ENCODE assay signal across 8 mouse cellular contexts in the genomic region with DNA sequence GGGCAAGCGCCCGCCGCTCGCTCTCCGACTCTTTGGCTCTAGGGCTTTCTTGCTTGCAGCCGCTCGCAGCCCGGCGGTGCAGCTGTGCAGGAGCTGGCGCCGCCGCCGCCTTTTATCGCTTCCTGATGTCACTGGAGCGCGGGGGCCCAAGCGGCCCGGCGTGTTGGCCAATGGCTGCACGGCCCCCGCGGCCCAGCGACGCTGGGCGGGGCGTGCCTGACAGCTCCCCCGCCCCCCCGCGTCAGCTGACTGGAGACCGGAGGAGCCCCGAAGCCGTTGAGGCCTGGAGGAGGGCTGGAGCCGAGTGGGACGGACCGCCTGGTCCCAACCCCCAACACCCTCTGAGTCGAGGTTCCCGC. TPM values are rescaled to one million over a fixed set of nuclear protein-coding genes. Genes with fewer than 3 reads are reported as not detected.
DNase-seq lines count a peak whose midpoint lies in the region; ATAC-seq and TF ChIP-seq lines count a peak whose summit lies in the region.

A gene (minus strand): TSS at position 86 of the 359 bp plus-strand sequence.

- peaks cover 55% of the 10 kb centered on the region for H3K27me3 ChIP-seq in intestine, postnatal 0 days (replicated peaks; ENCODE audit: control insufficient read depth, insufficient read depth, low read length)

- ATAC-seq in granulocyte monocyte progenitor cell, adult 5-6 weeks (replicated peaks; ENCODE audit: poor library complexity, severe bottlenecking), result peak; percentile 67
- ATAC-seq in intestine, postnatal 0 days, result peak; percentile 93

- peak within 1 kb of the TSS; percentile 72 for H3K4me3 ChIP-seq in intestine, postnatal 0 days (ENCODE audit: low read depth, low read length)

- 0% methylated on average over 37 of the region's 37 CpGs for WGBS in intestine, postnatal 0 days

- peaks cover 12% of the 10 kb centered on the region; the same call in 1 of the 2 replicates for H3K36me3 ChIP-seq in intestine, postnatal 0 days (ENCODE audit: control insufficient read depth, insufficient read depth)

- intact Hi-C loops in left cerebral cortex, postnatal 36 days (cut with DNase I), result loop anchor here (5.0 kb wide), 4 partner anchors 305 to 1455 kb away; no protein-coding TSS in a partner anchor

- peak within 1 kb of the TSS; percentile 79 for H3K9ac ChIP-seq in intestine, postnatal 0 days (ENCODE audit: low read depth, low read length)

- DNase-seq in adrenal gland, postnatal 14 days, result peak; percentile 97
- DNase-seq in embryo, embryonic 11.5 days (ENCODE audit: low read depth, low spot score), result peak; percentile 88
- peak; percentile 87 to 89 for DNase-seq in left cerebral cortex, postnatal 36 days (ENCODE audit: low spot score in 2 of 2)
- peak; percentile 94 for DNase-seq in mesoderm, embryonic 11.5 days (ENCODE audit: low read depth, low spot score)
- peak; percentile 89 for DNase-seq in right cerebral cortex, postnatal 25 days
- DNase-seq in urinary bladder, postnatal 4 days (ENCODE audit: low spot score in 2 of 2), result peak; percentile 89 to 91

- TF ChIP-seq CTCF in intestine, postnatal 0 days (IDR thresholded peaks at IDR 0.05; ENCODE audit: low read depth), result 0 out of 2 replicates have a peak, but pooled peaks have one; percentile 2

- H3K4me1 ChIP-seq in intestine, postnatal 0 days (replicated peaks; ENCODE audit: control insufficient read depth, insufficient read depth, low read length), result peaks cover 3% of the 10 kb centered on the region; the same call in 1 of the 2 replicates

- peak within 1 kb of the TSS; percentile 94 for H3K4me2 ChIP-seq in intestine, postnatal 0 days (replicated peaks; ENCODE audit: low read depth)

- no peaks in the 10 kb centered on the region for H3K9me3 ChIP-seq in intestine, postnatal 0 days (ENCODE audit: control insufficient read depth)

- H3K27ac ChIP-seq in intestine, postnatal 0 days (ENCODE audit: low read depth, low read length), result peak within 1 kb of the TSS; percentile 87

RNA-seq across cellular contexts. Expression of the gene that starts here (rescaled TPM):
- total RNA-seq in adrenal gland, postnatal 14 days (2021), result 21.0 and 23.4 TPM in 2 replicates
- not detected in 2 replicates for total RNA-seq in granulocyte monocyte progenitor cell, adult 5-6 weeks (2014; fragmentation: Nextera tagmentation)
- 0.39 TPM in 1 of 2 replicates, not detected in the other for total RNA-seq in granulocyte monocyte progenitor cell, adult 5-6 weeks (2017)
- 98.5 and 114 TPM in 2 replicates for polyA plus RNA-seq in intestine, postnatal 0 days (2015; fragmentation: Nextera tagmentation; extraction: Ambion mirVana)
- 10 to 100 TPM; 17.8 to 20.6 TPM for total RNA-seq in left cerebral cortex, postnatal 36 days (2021)

Comparison
In these comparisons a context has a peak if more than half of its experiments do, and no peak if none do; other contexts are left out.
1. Peak in every context shown above with its lines: DNase-seq, ATAC-seq, H3K4me3 ChIP-seq and H3K27ac ChIP-seq.
2. RNA of the gene that starts here (total RNA-seq): 21.0 to 23.4 TPM in adrenal gland, postnatal 14 days and 17.8 to 20.6 TPM in left cerebral cortex, postnatal 36 days; 0.39 TPM in granulocyte monocyte progenitor cell, adult 5-6 weeks; every median in the first group is over 10 times any median in the second.
3. Peak in ATAC-seq in granulocyte monocyte progenitor cell, adult 5-6 weeks; RNA of the gene not detected or under 1 TPM.